Mouse (Mus musculus): ENCODE results near the gene Gm44805.

The Gm44805 gene

DNA sequence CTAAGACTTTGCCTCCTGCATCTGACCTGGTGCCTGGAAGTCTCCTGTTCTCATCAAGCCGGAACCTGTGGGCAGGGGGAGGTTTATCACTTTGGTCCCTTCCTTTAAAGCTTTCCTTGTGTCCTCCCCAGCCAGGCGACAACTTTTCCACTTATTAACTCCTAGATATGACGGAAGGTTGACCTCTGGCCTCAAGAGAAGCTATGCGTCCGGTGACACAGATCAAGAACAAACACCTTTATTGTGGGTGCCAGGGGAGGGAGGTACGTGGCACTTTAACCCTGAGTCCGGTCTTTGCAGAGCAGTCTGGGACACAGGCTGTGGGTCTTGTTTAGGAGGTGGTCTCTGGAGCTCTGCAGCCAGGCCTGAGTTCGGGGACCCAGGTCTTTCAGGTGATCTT lies 3.4 kb downstream of the Gm44805 start, which contains the start of gene Apoc2:
Gene Apoc2 (minus strand): TSS at position 70 of the 400 bp plus-strand sequence.
- no peak for DNase-seq (ENCODE audit: low spot score in 2 of 2)

DNA sequence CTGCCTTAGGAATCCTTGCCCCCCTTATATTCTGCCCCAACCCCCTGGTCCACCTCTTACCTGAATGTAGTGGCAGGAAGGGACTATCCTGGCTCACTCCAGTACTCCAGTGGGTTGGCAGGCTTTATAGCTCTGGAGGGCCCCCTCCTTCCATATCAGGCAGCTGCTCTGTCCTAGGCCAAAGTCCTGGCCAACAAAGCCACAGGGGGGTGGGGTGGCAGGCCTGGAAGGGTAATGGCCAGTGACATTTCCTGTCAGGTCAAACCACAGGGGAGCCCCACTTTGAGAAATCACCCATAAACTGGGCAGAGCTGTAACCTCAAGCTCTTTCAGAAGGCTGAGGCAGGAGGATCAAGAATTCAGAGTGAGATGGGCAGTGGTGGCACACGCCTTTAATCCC lies 4.6 kb downstream of the Gm44805 start:
- no peak for DNase-seq (ENCODE audit: low spot score in 2 of 2)

DNA sequence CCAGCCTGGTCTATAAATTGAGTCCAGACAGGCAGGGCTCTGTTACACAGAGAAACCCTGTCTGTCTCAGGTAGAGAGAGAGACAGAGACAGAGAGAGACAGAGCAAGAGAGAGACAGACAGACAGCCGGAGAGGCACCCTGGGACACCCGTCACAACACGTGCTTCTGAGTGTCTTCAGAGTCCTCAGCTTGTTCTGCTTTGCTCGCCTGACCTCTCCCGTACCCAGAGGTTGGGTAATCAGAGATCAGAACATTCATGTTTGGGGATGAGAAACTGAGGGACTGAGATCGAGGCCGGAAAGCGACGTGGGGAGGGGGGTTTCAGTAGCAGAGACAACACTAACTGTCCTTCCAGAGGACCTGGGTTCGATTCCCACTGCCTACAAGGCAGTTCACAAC lies 5.4 kb downstream of the Gm44805 start:
- no peak for DNase-seq (ENCODE audit: low spot score in 2 of 2)

DNA sequence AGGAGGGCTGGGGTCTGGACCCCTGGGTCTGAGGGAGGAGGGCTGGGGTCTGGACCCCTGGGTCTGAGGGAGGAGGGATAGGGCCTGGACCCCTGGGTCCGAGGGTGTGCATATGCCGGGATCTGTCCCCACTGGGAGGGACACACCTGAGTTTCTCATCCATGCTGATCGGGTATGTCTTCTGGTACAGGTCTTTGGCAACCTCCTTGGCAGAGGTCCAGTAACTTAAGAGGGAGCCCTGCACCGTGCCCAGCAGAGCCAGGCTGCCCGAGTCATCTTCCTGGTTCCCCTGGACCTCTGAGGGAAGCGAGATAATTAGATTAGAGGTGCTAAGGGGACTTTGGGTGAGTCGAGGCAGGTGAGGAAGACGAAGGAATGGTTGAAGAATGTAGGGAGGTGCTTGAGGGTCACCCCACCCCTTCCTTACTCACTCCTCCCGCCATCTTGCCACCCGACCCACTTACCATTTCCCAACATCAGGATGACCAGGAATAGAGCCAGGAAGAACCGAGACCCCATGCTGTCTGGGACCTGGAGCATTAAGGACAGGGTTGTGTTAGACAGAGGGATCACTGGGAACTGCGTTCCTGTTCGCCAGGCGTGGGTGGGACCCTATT lies 8.0 kb downstream of the Gm44805 start:
- no peak for DNase-seq (ENCODE audit: low spot score in 2 of 2)

DNA sequence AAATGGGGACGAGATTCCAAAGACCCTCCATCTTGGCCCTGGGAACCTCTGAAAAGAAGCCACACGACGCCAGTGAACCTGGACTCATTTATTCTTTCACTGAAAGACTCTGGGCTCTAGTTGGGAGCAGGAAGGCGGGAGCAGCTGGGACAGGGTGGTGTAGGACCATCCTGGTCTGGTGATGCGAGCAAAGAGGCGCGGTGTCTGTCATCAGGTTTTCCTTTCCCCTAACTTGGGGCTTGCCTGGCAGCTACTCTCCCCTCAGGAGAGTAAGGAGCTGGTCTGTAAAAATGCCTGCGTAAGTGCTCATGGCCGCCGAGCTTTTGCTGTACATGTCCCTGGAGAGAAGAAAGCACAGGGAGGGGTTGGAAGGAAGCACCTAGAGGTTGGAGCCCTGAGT lies 9.7 kb downstream of the Gm44805 start:
- no peak for DNase-seq (ENCODE audit: low spot score in 2 of 2)

DNA sequence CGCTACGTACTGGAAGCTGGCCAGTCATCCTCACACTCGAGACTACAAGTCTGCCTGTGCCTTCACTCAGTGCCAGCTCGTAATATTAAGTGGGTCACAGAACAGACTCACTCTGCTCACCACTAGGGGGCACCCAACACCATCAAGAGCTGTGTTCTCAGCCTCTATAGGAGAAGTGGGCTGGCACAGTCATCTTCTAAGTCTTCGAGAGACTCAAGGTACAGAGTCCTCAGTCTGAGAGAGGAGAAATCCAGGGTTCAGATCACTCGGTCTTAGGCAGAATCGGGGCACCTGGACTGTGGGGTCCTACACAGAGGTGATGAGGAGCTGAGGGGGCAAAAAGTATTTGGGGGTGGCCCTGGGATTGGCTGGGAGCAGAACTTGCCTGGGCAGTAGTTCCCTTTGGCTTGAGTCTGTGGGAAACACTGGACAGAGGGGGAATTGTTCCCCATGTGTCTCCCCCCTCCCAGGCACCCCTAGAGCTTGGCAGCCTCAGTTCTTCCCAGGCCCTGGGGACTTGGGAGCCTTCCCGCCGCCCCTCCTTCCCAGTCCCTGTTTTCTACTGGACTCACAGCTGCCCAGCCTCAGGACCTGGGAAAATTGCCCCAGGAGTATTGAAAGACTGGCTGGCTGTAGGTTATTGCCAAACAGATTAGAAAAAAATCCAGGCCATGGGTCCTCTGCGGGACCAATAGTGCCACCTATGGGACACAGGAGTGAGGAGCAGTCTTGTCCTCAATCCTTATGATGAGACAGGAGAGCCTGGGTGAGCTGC lies 12.1 kb downstream of the Gm44805 start:
- peak; percentile 91 to 94 for DNase-seq (ENCODE audit: low spot score in 2 of 2)

DNA sequence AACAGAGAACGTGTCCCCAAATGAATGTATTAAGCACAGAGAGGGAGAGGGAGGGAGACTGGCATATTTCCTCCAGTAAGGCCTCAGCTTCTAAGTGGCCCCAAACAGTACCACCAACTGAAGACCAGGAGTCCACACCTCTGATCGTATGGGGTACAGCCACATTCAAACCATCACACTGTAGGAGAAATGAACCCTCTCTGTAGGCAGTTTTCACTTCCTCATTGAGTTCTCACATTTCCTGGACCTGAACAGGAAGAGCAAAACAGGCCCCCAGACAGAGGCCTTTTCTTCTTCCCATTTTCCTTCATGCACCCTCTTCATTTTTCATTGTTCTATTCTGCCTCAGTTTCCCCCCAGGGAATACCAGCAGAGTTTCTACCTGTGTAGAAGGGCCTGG lies 13.8 kb downstream of the Gm44805 start:
- DNase-seq (ENCODE audit: low spot score in 2 of 2) = no peak

DNA sequence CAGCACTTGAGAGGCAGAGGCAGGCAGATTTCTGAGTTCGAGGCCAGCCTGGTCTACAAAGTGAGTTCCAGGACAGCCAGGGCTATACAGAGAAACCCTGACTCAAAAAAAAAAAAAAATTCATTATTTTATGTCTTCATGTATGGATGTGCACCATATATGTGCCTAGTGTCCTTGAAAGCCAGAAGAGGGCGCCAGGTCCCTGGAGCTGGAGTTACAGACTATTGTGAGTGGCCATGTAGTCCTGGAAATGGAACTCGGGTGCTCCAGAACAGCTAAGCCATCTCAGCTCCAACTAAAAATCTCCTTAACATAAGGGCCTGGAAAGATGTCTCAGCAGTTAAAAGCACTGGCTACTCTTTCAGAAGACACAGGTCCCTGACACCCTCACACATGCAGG lies 14.5 kb downstream of the Gm44805 start:
- no peak for DNase-seq (ENCODE audit: low spot score in 2 of 2)

DNA sequence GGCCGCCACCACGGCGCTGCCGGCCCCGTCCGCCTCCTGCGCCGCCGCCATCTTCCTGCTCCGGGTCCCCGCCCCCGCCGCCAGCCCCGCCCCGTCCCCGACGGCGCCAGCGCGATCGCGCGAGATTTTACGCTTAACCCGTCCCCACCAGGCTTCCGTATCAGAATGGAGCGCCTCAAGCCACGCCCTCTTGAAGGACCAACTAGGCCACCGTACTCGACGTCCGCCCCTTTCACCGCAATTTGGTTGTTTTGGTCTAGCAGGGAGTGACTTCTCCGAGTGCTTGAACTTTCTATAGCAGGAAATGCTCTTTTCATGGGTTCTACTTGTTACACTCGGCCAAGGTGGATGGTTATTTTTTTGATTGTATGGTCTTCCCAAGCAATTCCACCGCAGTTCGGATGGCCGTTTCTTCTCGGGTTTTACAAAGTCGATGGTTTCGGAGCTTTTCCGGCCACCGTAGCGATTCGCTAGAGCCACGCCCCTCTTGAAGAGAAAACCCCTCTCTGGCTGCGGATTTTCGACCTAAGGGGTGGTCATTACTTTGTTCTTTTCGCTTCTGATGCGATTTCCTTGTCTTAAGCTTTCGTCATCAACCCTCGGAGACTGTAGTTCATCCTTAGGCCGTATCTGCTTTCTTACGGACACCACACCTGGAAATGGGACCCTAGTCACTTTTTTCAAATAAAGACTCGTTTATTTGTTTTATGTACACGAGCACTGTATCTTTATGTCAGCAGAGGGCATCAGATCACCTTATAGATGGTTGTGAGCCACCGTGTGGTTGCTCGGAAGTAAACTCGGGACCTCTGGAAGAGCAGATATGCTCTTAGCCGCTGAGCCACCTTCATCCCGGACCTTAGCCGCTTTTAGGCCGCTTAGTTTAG lies 16.0 kb downstream of the Gm44805 start, which contains the start of gene Clptm1:
Gene Clptm1 (minus strand): TSS at position 79 of the 887 bp plus-strand sequence.
- peak; percentile 94 to 98 for DNase-seq (ENCODE audit: low spot score in 2 of 2)

DNA sequence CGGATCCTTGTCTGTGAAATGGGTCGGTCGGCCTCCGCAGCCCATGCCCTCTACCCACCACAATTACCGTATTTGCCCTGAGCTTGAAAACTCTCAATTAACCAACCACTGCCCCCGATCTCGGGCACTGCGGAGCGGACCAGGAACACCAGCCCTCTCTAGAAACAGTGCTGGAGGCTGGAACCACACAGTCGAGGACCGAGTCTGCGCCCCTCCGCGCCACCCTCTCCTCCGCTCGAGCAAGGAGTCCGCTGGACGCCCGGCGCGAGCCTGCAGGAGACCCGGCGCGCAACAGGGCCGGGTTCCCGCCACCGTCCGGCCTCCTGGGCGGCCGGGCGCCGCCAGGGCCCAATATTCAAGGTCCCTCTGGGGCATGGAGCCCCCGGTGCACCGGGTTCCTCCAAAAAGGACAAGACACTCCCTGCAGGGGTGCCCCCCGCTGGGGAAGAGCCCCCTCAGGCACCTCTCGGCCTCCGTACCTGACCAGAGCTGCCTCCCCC lies 16.7 kb downstream of the Gm44805 start:
- DNase-seq (ENCODE audit: low spot score in 2 of 2) = no peak

DNA sequence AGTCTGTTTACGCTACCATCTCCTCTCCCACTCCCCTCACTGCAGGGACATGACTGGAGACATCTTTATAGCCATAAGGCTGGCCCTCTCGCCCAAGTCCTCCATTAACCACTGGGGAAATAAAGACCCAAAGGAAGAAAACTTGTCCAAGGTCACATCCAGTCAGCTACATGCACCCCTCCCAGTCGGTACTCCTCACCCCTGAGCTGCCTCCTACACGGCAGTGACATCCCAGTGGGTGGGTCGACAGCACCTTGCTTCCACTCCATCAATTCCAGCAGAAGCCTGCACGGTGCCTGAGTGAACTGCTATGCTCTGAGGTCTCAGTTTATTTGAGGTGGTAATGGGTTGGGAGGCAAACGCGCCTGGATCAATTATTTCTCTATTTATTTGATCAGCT lies 17.3 kb downstream of the Gm44805 start:
- DNase-seq (ENCODE audit: low spot score in 2 of 2) = no peak

DNA sequence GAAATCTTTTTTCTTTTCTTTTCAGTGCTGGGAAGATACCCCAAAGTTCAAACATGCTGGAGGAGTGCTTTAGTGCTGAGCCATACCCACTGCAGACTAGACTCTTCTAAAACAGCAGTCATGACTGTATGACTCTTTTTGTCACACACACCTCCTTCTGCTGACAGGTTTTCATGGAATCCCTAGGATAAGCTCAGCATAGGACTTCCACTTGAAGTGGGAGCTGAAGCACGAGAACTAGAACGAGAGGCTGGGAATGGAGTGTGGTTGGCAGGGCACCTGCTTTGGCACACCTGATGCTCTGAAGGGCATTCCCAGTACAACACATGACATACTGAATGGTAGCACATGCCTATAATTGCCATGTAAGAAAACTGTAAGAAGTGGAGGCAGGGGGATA lies 28.6 kb downstream of the Gm44805 start:
- peak; percentile 70 to 79 for DNase-seq (ENCODE audit: low spot score in 2 of 2)

DNA sequence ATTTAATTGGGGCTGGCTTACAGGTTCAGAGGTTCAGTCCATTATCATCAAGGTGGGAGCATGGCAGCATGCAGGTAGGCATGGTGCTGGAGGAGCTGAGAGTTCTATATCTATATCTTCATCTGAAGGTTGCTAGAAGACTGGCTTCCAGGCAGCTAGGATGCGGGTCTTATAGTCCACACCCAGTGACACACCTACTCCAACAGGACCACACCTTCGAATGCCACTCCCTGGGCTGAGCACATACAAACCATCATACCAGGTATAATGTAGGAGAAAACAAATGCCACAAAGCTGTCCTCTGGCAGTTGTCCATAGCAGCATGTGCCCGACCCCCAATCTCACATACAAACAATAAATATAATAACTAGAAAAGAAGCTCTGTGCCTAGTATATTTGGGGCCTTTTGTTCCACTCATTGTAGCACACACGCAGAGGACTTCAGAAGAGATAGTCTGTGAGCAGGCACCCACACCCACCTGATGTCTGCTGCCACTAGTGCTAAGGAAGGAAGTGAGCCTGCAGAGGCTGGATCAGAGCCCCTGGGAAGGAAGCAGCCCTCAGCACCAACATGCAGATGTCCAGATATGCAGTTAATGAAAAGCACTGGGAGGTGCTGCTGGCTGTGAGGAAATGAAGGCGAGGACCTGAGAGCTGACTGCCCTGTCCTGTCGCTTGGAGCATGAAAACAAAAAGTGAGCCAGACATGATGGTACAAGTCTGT lies 30.0 kb downstream of the Gm44805 start:
- no peak for DNase-seq (ENCODE audit: low spot score in 2 of 2)

DNA sequence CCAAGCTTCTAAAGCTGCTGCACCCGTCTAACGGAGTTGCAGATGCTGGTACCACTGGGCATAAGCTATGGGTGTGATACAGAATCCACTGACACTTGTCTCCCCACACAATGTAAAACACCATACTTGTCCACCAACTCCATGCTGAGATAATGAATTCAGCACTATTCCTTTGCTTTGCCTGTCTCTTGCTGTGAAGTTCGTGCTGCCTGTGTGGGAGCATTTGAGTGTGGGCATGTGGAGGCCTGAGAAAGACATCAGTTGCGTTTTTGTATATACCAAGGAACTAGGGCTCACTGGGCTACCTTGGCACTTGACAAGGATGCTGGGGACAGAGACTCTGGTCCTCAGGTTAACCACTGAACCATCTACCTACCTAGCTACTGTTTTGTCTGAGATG lies 40.0 kb downstream of the Gm44805 start:
- no peak for DNase-seq (ENCODE audit: low spot score in 2 of 2)

DNA sequence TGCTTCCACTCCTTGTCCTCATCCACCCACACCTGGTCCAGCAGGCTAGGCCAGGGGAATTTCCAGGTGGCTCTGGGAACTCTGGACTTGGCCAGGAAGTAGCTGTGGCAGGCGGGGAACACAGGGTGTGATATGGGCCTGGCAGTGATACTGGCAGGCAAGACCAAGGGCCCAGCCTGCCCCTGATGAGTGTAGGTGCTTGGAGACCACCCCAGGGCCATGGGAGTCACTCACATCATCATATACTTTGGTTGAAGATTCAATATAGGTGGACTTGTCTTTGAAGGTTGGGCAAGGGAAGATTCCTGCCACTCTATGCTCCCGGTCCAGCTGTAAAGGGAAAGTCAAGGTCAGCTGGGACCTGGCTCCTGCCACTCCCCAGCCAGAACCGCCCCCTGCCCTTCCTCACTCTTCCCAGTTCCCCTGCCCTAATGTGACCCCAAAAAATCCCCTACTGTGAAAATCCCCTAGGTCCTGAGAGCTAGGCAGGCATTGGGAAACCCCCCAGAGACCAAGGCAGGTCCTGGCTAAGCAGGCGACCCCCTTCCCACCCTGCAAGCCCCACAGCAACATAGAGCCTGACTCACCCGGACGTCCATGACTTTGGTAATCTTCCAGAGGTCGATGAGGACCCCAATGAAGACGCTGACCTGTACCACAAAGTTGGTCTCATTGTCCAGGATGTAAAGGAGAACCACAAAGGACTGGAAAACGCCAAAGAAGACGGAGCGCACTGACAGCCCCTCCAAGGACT lies 46.0 kb downstream of the Gm44805 start:
- no peak for DNase-seq (ENCODE audit: low spot score in 2 of 2)

DNA sequence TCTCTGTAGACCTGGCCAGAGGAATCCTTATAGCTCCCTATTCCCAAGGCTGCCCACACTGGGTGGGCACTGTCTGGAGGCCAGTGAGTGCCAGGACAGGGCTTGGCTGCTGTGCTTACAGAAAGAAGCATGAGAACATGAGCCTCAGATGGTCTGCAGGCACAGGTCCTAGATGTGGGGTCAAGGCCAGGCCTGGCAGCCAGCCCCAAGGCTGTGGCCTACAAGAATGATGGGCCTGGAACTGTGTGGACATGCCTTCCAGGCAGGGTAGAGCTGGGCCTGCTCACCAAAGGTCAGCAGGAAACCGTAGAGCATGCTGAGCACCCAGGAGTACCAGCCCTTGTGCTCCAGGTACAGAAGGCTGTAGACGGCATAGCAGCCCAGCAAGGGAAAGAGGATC lies 46.6 kb downstream of the Gm44805 start:
- DNase-seq (ENCODE audit: low spot score in 2 of 2) = no peak

DNA sequence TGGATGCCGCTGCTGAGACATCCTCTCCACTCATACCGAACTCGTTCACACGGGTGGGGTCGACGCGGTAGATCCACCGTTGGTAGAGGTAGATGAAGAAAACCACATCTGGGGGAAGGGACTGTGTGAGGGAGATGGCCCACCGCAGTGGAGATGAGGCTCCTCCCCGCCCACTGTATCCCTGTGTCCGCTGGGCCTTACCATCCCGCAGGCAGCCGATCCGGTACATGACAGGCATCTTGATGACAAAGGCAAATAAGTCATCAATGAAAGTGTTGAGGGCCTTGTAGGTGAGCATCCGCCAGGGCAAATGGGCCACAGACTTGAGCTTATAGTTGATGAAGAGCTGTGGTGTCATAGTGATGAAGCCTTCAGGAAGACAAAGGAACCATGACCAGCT lies 47.4 kb downstream of the Gm44805 start:
- DNase-seq (ENCODE audit: low spot score in 2 of 2) = no peak

DNA sequence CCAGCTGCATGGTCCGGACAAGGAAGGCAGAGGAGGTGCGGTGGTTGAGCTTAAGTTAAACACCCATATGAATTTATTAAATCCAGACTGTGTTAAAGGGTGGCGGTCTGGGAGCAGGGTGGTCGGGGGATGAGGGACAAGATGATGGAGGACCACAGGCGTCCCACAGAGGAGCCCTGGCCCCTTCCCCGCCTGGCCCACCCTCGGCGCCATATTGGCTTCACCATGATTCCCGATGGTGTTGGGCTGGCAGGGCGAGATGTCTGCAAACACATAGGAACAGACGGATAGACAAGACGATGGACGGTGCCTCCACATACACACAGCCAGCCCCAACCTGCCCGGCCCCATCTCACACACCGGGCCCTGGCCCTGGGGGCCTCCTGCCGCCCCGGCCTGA lies 48.0 kb downstream of the Gm44805 start:
- DNase-seq (ENCODE audit: low spot score in 2 of 2) = no peak

DNA sequence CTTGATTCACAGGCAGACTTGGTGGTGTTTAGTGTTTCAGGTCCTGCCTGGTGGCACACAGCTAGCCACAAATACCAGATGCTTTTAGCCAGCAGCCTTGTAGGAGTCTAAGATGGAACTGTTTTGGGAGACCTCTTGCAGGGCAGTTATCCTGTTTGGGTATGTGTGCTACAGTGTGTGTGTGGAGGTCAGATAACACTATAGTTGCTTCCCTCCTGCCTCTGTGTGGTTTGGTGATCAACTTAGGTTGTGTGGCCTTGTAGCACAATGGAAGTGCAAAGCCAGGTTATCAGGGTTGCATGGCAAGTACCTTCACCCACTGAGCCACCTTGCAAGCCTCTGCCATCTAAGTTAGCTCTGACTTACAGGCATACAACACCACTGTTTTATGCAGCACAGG lies 48.5 kb downstream of the Gm44805 start:
- no peak for DNase-seq (ENCODE audit: low spot score in 2 of 2)

DNA sequence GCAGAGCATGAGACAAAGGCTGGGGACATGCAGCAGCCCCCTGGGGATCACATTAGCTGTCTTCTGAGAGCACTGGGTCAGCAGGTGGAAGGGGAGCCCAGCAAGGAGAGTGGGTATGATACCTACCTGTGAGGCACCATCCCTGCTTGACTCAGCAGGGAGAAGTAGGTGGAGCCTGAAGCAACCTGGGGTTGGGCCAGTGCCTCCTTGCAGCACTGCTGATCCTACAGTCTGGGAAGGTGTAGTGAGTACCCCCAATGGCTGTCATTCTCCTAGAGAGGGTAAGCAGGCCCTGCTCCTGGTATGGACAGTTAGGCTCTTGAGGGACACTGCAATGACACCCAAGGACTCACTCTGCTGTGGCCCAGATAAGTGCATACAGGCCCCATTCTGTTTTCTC lies 48.9 kb downstream of the Gm44805 start:
- DNase-seq (ENCODE audit: low spot score in 2 of 2) = no peak

DNA sequence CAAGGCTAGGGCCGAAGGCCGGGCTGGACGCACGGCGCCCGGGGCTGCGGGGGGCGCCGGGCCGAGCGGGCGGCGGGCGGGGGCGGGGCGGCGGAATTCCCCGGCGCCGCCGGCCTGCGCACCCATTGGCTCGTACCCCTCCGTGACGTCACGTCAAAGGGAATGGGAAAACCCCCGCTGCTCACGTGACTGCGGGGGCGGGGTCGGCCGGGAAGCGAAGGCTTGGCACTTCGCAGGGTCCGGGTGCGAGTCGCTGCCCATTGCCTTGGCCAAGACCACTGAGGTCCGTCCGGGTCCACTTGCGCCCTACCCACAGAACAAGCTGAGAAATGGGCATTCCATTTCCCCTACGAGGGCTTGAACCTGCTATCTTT lies 51.9 kb downstream of the Gm44805 start, which contains the start of gene Relb:
Gene Relb (minus strand): TSS at position 78 of the 374 bp plus-strand sequence.
- DNase-seq (ENCODE audit: low spot score in 2 of 2) = peak; percentile 84 to 88
